Mouse (Mus musculus) embryonic facial prominence, embryonic 13.5 days (tissue): ENCODE results near the gene Tm7sf2. TPM values are rescaled to one million over a fixed set of nuclear protein-coding genes. Genes with fewer than 3 reads are reported as not detected.
A peak's percentile ranks its signal among the peaks of the same experiment; 100 is the strongest.

Experiments used
- ATAC-seq: fragments of 200-750 bp; cut with Nextera tagmentation; 2 replicates; pipeline ENCODE4 v1.8.0; 2017; ENCODE audit warnings: low read depth; ENCODE audit not compliant: insufficient number of reproducible peaks, insufficient read depth, low FRiP score, low TSS enrichment
- H3K27ac ChIP-seq: fragments of 300-500 bp; sonication (generic); 2 replicates; pipeline ENCODE4 v1.5.1; 2015; ENCODE audit warnings: moderate library complexity, mild to moderate bottlenecking, inconsistent platforms
- H3K27me3 ChIP-seq: fragments of 300-500 bp; sonication (generic); 2 replicates; pipeline ENCODE4 v1.6.1; 2015; ENCODE audit warnings: mild to moderate bottlenecking, inconsistent platforms
- H3K36me3 ChIP-seq: fragments of 300-500 bp; sonication (generic); 2 replicates; pipeline ENCODE4 v1.6.1; 2015; ENCODE audit warnings: mild to moderate bottlenecking, inconsistent platforms
- H3K4me1 ChIP-seq: fragments of 300-500 bp; sonication (generic); 2 replicates; pipeline ENCODE4 v1.6.1; 2015; ENCODE audit warnings: inconsistent platforms
- H3K4me2 ChIP-seq: fragments of 300-500 bp; sonication (generic); 2 replicates; pipeline ENCODE4 v1.6.1; 2015; ENCODE audit warnings: moderate library complexity, mild to moderate bottlenecking, inconsistent platforms
- H3K4me3 ChIP-seq: fragments of 300-500 bp; sonication (generic); 2 replicates; pipeline ENCODE4 v1.5.1; 2015; ENCODE audit warnings: mild to moderate bottlenecking, inconsistent platforms
- H3K9ac ChIP-seq: fragments of 300-500 bp; sonication (generic); 2 replicates; pipeline ENCODE4 v1.6.1; 2015; ENCODE audit warnings: mild to moderate bottlenecking, inconsistent platforms
- H3K9me3 ChIP-seq: fragments of 300-500 bp; sonication (generic); 2 replicates; pipeline ENCODE4 v1.6.1; 2016; ENCODE audit warnings: inconsistent platforms
- WGBS: fragments of 180-500 bp; shearing (Covaris S2); methylation state at CpG from one replicate; pipeline ENCODE4 v1.1.7; 2015; ENCODE audit warnings: mixed read lengths; 5-methylcytosine and 5-hydroxymethylcytosine counted together
- polyA plus RNA-seq: library from polyadenylated mRNA; unstranded; fragments of >200 nt; fragmentation: Nextera tagmentation; extraction: Ambion mirVana; gene quantifications from 2 replicates; pipeline ENCODE4 v1.2.1, GENCODE M21; 2015

Tm7sf2 gene
- polyA plus RNA-seq, 1 experiment from 2014 or later: 21.7 TPM

DNA sequence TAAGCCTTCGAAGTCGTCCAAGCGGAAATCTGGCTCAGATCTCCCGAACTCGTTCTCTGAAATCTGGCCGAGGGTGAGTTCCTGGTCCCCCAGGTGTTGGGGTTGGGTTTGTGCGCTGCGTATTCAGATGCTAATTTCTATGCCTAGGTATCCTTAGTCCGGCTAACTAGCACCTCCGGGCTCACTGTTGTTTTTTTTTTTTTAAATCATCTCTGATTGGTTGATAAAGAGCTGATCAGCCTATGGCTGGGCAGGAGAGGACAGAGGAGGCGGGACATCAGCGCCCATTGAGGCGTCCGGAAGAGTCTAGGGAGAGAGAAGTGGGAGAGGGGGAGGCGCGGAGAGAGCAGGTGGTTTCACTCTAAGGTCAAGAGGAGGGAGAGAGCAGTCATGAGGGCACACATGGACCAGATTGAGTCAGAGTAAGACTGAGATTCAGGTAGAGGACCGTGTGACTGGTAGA is 17.3 kb upstream of the Tm7sf2 start:
- WGBS: under 1% methylated on average over 17 of the region's 17 CpGs
- Histone ChIP-seq H3K27ac (peak overlapping the region; percentile 58), H3K4me2 (peak overlapping the region; percentile 93), H3K4me1 (peaks cover 23% of the 10 kb centered on the region), H3K36me3 (peaks cover 55% of the 10 kb centered on the region), H3K9ac (peak overlapping the region; percentile 79), H3K27me3 (no peaks in the 10 kb centered on the region), H3K9me3 (no peaks in the 10 kb centered on the region), H3K4me3 (peak overlapping the region; percentile 76)
- peak; percentile 48; the same call in 1 of the 2 replicates for ATAC-seq

DNA sequence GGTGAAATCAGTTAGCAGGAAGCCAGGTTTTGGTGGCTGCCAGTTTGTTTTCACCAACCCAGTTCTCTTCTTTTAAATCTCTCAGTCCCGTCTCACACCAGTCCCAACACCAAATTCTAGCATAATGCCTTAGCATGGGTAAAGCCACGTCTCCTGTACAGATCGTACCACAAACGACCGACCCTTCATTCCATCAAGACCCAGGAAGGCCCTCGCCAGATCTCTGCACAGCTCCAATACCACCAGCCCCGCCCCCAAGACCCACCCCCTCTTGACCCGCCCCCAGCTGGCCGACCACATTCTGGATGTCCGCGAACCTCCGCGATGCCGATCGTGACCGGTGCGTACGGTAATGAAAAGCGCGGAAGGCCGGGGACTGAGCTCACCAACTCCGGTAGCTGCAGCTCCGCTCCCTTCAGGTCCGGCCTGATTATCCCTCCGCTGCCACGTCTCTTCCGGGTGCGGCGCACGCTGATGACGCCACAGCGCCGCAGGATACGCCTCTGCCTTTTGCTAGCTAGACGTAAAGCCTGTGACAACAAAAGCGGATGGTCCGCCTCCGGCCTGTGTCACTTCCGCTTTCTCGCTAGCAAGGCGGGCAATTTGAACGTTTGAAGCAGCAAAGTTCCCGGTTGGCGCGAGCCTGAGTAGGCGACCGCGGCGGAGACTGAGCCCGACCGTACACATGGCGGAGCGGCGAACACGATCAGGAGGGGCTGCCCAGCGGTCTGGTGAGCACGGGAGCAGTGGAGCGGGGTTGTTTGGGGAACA is 16.5 kb upstream of the Tm7sf2 start, which contains the start of the genes Zfpl1 and Cdca5:
Gene Zfpl1 (minus strand): TSS at position 479 of the 771 bp plus-strand sequence.
Gene Cdca5 (plus strand): TSS at position 506 of the 771 bp plus-strand sequence.
- peak; percentile 80 for ATAC-seq
- peaks cover 23% of the 10 kb centered on the region for H3K4me1 ChIP-seq
- peak within 1 kb of the TSS; percentile 76 for H3K4me3 ChIP-seq
- under 1% methylated on average over 58 of the region's 58 CpGs for WGBS
- no peaks in the 10 kb centered on the region for H3K9me3 ChIP-seq
- H3K9ac ChIP-seq: peak within 1 kb of the TSS; percentile 79
- no peaks in the 10 kb centered on the region for H3K27me3 ChIP-seq
- peak within 1 kb of the TSS; percentile 93 for H3K4me2 ChIP-seq
- H3K36me3 ChIP-seq: peaks cover 55% of the 10 kb centered on the region
- H3K27ac ChIP-seq: peak within 1 kb of the TSS; percentile 58

DNA sequence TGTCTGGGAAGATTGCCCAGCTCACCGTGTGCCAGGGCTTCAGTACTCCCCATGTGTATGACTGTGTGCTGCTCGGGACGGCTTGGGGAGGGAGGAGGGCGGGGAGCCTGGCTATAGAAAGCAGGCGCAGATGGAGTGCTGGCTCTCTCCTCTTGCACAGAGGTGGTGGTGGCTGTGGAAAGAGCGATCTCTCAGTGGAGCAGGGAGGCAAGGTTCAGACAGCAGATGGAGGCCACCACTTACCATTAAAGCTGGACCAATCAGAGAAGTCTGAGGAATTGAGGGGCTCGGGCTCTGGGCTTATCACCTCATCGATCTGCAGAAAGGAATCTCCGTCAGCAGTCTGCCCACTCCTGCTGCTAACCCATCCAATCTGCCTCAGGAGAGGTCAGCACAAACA is 14.0 kb upstream of the Tm7sf2 start, which contains the start of gene Gm28374:
Gene Gm28374 (minus strand): TSS at position 101 of the 400 bp plus-strand sequence.
- H3K4me2 ChIP-seq: no peak within 1 kb of the TSS
- peaks cover 26% of the 10 kb centered on the region for H3K4me1 ChIP-seq
- no peaks in the 10 kb centered on the region for H3K27me3 ChIP-seq
- no peak within 1 kb of the TSS for H3K27ac ChIP-seq
- 79% methylated on average over 9 of the region's 9 CpGs for WGBS
- H3K36me3 ChIP-seq: peaks cover 39% of the 10 kb centered on the region
- no peak within 1 kb of the TSS for H3K4me3 ChIP-seq
- H3K9me3 ChIP-seq: no peaks in the 10 kb centered on the region
- no peak within 1 kb of the TSS for H3K9ac ChIP-seq
- ATAC-seq: no peak

DNA sequence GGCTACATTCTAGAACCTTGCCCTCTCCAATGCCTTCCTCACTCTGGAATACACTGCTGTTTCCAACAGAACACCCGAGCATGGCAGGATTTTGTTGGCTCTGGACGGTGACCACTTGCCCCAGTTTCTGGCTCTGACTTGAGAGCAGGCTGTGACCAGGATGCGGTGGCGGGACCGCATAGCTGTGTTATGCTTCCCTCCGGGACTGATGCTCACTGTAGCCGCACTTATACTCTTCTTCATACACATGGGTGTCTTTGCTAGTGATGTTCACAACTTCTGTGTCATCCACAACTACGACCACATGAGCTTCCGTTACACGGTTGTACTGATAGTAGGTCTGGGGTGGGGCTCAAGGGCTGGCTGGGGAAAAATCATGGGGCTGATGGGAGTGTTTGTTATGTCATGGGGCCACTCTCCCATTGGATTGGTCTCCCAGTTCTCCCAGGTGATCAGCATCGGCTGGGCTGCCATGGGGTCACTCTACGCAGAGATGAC is 11.9 kb upstream of the Tm7sf2 start, which contains the start of gene Tmem262:
Gene Tmem262 (plus strand): TSS at position 51 of the 498 bp plus-strand sequence.
- 92% methylated on average over 12 of the region's 12 CpGs for WGBS
- H3K27me3 ChIP-seq: no peaks in the 10 kb centered on the region

DNA sequence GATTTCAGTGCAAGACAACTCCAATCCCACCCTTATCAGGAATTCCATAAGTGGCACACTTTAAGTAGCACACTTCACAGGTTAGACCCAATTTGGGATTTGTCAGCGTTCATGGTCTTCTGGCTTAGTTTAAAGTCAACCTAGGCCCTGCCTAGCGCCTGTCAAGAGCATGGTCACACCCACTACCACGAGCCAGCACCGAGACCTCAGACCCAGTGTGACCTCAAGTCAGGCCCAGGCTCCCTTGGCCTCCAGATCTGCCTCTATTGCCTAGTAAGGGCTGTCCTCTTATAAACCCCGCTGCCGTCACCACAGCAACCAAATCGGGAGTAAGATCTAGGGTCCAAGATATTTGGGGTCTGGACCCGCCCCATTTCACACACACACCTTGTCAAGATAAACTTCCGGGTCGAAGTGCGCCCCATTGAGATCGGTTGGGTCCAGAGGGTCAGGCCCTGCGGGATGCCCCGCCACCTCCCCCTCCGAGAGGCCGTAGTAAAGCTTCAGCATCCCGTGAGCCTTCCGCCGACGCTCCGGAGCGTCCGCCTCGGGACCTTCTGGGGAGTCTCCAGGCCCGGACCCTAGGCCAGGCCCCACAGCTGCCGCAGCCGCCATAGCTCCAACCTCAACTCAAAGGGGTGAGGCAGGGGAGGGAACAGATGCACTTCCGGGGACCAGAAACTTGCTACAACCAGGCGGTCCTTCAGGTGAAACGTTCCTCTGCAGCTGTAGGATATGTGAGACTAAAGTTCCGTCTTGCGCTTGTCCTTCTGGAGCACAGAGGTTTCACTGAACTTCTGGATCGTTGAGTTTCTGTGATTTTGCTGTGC is 8.6 kb upstream of the Tm7sf2 start, which contains the start of gene Vps51:
Gene Vps51 (minus strand): TSS at position 668 of the 830 bp plus-strand sequence.
- Histone ChIP-seq H3K4me3 (peak within 1 kb of the TSS; percentile 83), H3K36me3 (peaks cover 52% of the 10 kb centered on the region), H3K4me2 (peak within 1 kb of the TSS; percentile 89), H3K27me3 (no peaks in the 10 kb centered on the region), H3K9me3 (no peaks in the 10 kb centered on the region), H3K9ac (peak within 1 kb of the TSS; percentile 88), H3K27ac (peak within 1 kb of the TSS; percentile 88), H3K4me1 (peaks cover 17% of the 10 kb centered on the region)
- peak; percentile 74 for ATAC-seq
- WGBS: under 1% methylated on average over 33 of the region's 33 CpGs

More for the DNA sequence above, 11.9 kb upstream of the Tm7sf2 start, which contains the start of gene Tmem262:
- H3K9ac ChIP-seq: no peak within 1 kb of the TSS
- peaks cover 38% of the 10 kb centered on the region for H3K36me3 ChIP-seq
- peaks cover 28% of the 10 kb centered on the region for H3K4me1 ChIP-seq
- no peak within 1 kb of the TSS for H3K4me2 ChIP-seq
- H3K4me3 ChIP-seq: no peak within 1 kb of the TSS
- no peaks in the 10 kb centered on the region for H3K9me3 ChIP-seq
- H3K27ac ChIP-seq: no peak within 1 kb of the TSS
- ATAC-seq: no peak

DNA sequence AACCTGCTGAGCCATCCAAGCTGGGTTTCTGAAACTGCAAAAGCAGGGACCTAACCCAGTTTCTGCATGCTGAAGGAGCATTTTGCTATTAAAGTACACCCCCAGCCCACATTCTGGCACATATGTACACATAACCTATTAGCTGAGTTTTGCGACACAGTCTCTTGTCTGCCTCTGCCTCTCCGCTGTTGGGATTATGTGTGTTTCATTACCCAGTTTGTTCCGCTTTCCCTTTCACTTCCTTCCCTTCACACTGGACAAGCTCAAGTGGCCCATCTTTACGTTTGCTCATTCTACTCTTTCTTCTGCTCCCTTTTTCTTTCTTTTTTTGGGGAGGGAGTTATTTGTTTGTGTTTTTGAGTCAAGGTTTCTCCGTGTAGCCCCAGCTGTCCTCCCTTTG is 5.7 kb upstream of the Tm7sf2 start:
- H3K4me2 ChIP-seq: no peak overlapping the region
- no peak overlapping the region for H3K4me3 ChIP-seq
- ATAC-seq: no peak
- no peaks in the 10 kb centered on the region for H3K9me3 ChIP-seq
- WGBS: 84% methylated on average over 5 of the region's 5 CpGs
- peaks cover 57% of the 10 kb centered on the region for H3K36me3 ChIP-seq
- H3K9ac ChIP-seq: no peak overlapping the region
- peaks cover 17% of the 10 kb centered on the region for H3K4me1 ChIP-seq
- H3K27ac ChIP-seq: no peak overlapping the region
- H3K27me3 ChIP-seq: no peaks in the 10 kb centered on the region

DNA sequence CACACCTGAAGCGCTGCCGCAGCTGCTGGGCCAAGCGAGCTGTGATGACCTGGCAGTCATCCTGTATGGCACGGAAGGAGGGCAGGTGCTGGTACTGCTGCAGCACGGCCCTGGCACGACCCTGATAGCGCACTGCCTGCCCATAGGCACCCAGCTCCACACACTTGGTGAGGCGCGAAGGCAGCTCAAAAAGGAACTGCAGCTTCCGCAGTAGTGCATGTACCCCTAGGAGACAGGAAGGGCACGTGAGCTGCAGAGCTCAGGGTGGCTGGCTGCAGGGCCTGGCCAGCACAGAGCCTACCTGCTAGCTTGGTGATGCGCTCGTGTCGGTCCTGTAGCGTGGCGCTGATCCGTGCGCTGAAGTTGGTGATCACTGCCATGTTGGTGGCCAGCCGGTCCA is 3.1 kb upstream of the Tm7sf2 start:
- Histone ChIP-seq H3K4me1 (peaks cover 30% of the 10 kb centered on the region), H3K27ac (no peak overlapping the region), H3K9me3 (no peaks in the 10 kb centered on the region), H3K36me3 (peaks cover 61% of the 10 kb centered on the region), H3K4me2 (no peak overlapping the region), H3K9ac (no peak overlapping the region), H3K27me3 (no peaks in the 10 kb centered on the region), H3K4me3 (no peak overlapping the region)
- 93% methylated on average over 19 of the region's 19 CpGs for WGBS
- no peak for ATAC-seq

DNA sequence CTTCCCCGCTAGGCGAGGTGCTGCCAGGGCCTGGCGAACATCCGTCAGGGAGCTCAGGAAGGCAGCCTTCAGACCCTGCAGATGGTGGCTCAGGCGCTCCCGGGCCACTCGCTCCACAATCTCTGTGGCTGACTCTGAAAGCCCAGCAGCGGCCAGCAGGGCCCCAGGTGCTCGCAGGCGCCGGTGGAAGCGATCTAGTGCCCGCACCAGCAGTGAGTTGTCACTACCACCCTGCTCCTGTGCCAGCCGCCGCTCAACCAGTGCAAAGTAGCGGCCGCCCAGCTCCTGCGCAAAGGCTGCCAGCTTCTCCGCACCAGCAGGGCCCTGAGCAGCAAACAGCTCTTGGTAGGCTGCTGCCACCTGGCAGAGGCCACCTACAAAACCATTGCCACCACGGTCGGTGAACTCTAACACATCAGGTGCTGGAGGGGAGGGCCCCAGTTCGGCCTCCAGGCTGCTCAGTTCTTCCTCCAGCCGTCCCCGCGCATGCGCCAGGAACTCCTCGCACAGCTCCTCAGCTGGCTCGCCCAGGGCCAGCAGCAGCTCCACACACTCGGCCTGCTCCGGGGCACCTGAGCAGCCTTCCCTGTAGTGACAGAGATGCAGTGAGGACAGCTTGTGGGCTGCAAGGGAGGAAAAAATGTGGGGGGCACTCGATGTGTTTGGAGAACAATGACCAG is 2.5 kb upstream of the Tm7sf2 start:
- Histone ChIP-seq H3K36me3 (peaks cover 61% of the 10 kb centered on the region), H3K27me3 (no peaks in the 10 kb centered on the region), H3K9ac (no peak overlapping the region), H3K4me1 (peaks cover 28% of the 10 kb centered on the region), H3K27ac (no peak overlapping the region), H3K9me3 (no peaks in the 10 kb centered on the region), H3K4me3 (no peak overlapping the region), H3K4me2 (no peak overlapping the region)
- WGBS: 91% methylated on average over 31 of the region's 31 CpGs
- no peak for ATAC-seq

DNA sequence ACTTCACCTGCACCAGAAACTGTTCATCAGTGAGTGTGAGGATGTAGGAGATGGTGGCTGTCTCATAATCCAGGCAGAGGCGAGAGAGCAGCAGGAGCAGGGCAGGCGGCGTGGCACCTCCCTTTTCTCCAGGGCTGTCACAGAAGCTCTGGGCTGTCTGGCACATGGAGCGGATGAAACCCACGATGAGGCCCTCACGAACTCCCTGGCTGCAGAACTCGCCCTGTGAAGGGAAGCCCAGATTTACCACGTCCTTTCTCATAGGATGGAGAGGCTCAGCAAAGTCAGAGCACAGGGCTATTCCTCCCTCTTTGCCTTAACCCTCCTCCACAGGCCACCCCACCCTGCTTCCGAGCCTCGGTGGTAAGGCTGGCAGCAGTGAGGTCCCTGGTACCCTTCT is 1.7 kb upstream of the Tm7sf2 start:
- peaks cover 56% of the 10 kb centered on the region for H3K36me3 ChIP-seq
- 93% methylated on average over 10 of the region's 10 CpGs for WGBS
- H3K27ac ChIP-seq: no peak overlapping the region
- no peak overlapping the region for H3K4me2 ChIP-seq
- H3K4me1 ChIP-seq: peaks cover 22% of the 10 kb centered on the region
- no peaks in the 10 kb centered on the region for H3K9me3 ChIP-seq
- H3K9ac ChIP-seq: no peak overlapping the region
- H3K4me3 ChIP-seq: no peak overlapping the region
- ATAC-seq: no peak
- no peaks in the 10 kb centered on the region for H3K27me3 ChIP-seq

DNA sequence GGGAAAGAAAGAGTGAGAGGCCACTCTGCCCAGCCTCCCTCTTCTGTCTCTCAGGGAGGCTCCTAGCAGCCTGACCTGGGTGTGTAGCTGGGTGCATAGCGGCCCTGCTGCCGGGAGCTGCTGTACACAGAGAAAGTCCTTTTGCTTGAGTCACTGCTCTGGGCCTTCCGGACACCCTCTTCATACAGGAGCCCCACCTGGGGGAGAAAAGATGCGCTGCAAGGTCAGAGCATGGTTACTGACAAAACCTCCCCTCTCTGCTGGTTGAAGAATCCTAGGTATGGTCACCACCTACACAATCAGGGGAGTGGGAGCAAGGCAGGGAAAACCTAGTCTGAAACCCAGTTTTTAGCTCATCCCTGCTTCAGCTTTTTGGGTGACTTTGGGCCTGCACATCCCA is 778 bp upstream of the Tm7sf2 start:
- Histone ChIP-seq H3K4me3 (no peak overlapping the region), H3K9me3 (no peaks in the 10 kb centered on the region), H3K4me2 (no peak overlapping the region), H3K27me3 (no peaks in the 10 kb centered on the region), H3K4me1 (peaks cover 22% of the 10 kb centered on the region), H3K36me3 (peaks cover 49% of the 10 kb centered on the region), H3K9ac (no peak overlapping the region), H3K27ac (no peak overlapping the region)
- ATAC-seq: no peak
- 86% methylated on average over 4 of the region's 4 CpGs for WGBS
